ENCODE assay signal across 17 mouse cellular contexts in the genomic region with DNA sequence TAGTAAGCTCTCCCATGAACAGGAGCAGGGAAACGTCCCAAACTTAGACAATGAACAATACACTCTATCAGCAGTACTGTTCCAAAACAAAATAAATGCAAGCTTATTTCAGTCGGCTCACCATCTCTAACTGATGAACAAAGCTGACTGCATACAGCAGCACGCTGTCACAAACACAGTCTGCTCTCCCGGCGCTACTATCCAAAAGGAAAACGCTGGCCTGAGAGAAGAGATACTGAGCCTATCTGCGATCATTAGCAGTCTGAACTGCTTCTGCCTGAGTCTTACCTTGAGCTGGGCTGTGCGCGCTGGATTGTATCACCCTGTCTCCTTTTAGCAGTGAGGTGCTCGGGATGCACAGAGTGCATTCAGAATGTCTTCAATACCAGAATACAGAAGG.
A peak's percentile ranks its signal among the peaks of the same experiment; 100 is the strongest.
DNase-seq lines count a peak whose midpoint lies in the region; ATAC-seq and TF ChIP-seq lines count a peak whose summit lies in the region.
"Had no signal": no experiment of that assay in that cellular context is flagged by ENCODE, and none has a peak within 500 bp of the region (broad histone marks: within the 10 kb centered on the region; RNA-seq: fewer than 3 reads in every experiment).

No protein-coding gene starts in this region.

- no peaks in the 10 kb centered on the region for H3K9me3 ChIP-seq in forebrain, embryonic 13.5 days (replicated peaks)
- no peaks in the 10 kb centered on the region for H3K9me3 ChIP-seq in forebrain, embryonic 12.5 days
- no peaks in the 10 kb centered on the region for H3K9me3 ChIP-seq in hindbrain, embryonic 13.5 days
- no peaks in the 10 kb centered on the region for H3K9me3 ChIP-seq in hindbrain, embryonic 10.5 days
- H3K9me3 ChIP-seq in midbrain, embryonic 16.5 days (replicated peaks; ENCODE audit: control insufficient read depth, low read length, poor library complexity, severe bottlenecking) = no peaks in the 10 kb centered on the region
- no peaks in the 10 kb centered on the region for H3K9me3 ChIP-seq in midbrain, embryonic 10.5 days (replicated peaks)
- H3K9me3 ChIP-seq: embryonic facial prominence, embryonic 12.5 days; liver, embryonic 12.5 days; neural tube, embryonic 12.5 days had no signal

- no peak for TF ChIP-seq CTCF in kidney, adult 2 months (conservative IDR thresholded peaks at IDR 0.05; ENCODE audit: insufficient read depth, insufficient read length, low read depth, low read length)

- H3K9ac ChIP-seq in forebrain, embryonic 13.5 days = no peak overlapping the region
- no peak overlapping the region for H3K9ac ChIP-seq in forebrain, embryonic 12.5 days
- no peak overlapping the region for H3K9ac ChIP-seq in hindbrain, embryonic 13.5 days
- H3K9ac ChIP-seq in midbrain, embryonic 16.5 days (ENCODE audit: low read depth, low read length) = no peak overlapping the region
- H3K9ac ChIP-seq: embryonic facial prominence, embryonic 12.5 days; liver, embryonic 12.5 days; lung, embryonic 14.5 days; neural tube, embryonic 12.5 days had no signal

- WGBS in forebrain, embryonic 13.5 days = 67% methylated on average over 10 of the region's 10 CpGs
- 77% methylated on average over 10 of the region's 10 CpGs for WGBS in forebrain, embryonic 12.5 days
- WGBS in hindbrain, embryonic 13.5 days = 71% methylated on average over 10 of the region's 10 CpGs
- 88% methylated on average over 10 of the region's 10 CpGs for WGBS in hindbrain, embryonic 10.5 days
- WGBS in midbrain, embryonic 16.5 days = 72% methylated on average over 10 of the region's 10 CpGs
- 87% methylated on average over 10 of the region's 10 CpGs for WGBS in midbrain, embryonic 10.5 days
- 84% methylated on average over 10 of the region's 10 CpGs for WGBS in kidney, adult 2 months

- no peak overlapping the region for H3K4me2 ChIP-seq in forebrain, embryonic 13.5 days
- H3K4me2 ChIP-seq in forebrain, embryonic 12.5 days = no peak overlapping the region
- no peak overlapping the region for H3K4me2 ChIP-seq in hindbrain, embryonic 13.5 days
- H3K4me2 ChIP-seq in midbrain, embryonic 16.5 days (ENCODE audit: low read length) = peak overlapping the region; percentile 26; the same call in 1 of the 2 replicates
- H3K4me2 ChIP-seq: embryonic facial prominence, embryonic 12.5 days; liver, embryonic 12.5 days; lung, embryonic 14.5 days; neural tube, embryonic 12.5 days had no signal

- H3K27me3 ChIP-seq in forebrain, embryonic 13.5 days = no peaks in the 10 kb centered on the region
- H3K27me3 ChIP-seq in forebrain, embryonic 12.5 days = no peaks in the 10 kb centered on the region
- H3K27me3 ChIP-seq in hindbrain, embryonic 13.5 days = no peaks in the 10 kb centered on the region
- no peaks in the 10 kb centered on the region for H3K27me3 ChIP-seq in hindbrain, embryonic 10.5 days (ENCODE audit: insufficient read depth, poor library complexity, severe bottlenecking)
- H3K27me3 ChIP-seq in midbrain, embryonic 16.5 days (ENCODE audit: control insufficient read depth, insufficient read depth, low read depth, low read length) = no peaks in the 10 kb centered on the region
- H3K27me3 ChIP-seq in midbrain, embryonic 10.5 days (ENCODE audit: low read depth, poor library complexity, severe bottlenecking) = no peaks in the 10 kb centered on the region
- H3K27me3 ChIP-seq in kidney, adult 2 months (replicated peaks; ENCODE audit: control insufficient read depth, insufficient read depth, low read length) = no peaks in the 10 kb centered on the region
- H3K27me3 ChIP-seq: CH12.LX; embryonic facial prominence, embryonic 12.5 days; liver, embryonic 12.5 days; neural tube, embryonic 12.5 days had no signal

- no peak for DNase-seq in hindbrain, embryonic 10.5 days (ENCODE audit: low spot score)
- DNase-seq in midbrain, embryonic 10.5 days (ENCODE audit: low spot score) = no peak
- DNase-seq in kidney, adult 2 months = no peak
- DNase-seq in cerebellum, postnatal 36 days = no peak
- DNase-seq: cerebellum, adult 11 months; lung, postnatal 4 days; right cerebral cortex, postnatal 4 days; thymus, postnatal 25 days had no signal

- no peak for TF ChIP-seq POLR2A in kidney, adult 2 months (IDR thresholded peaks at IDR 0.05; ENCODE audit: low read depth, low read length)

- peaks cover 8% of the 10 kb centered on the region; the same call in 1 of the 2 replicates for H3K4me1 ChIP-seq in forebrain, embryonic 13.5 days
- H3K4me1 ChIP-seq in forebrain, embryonic 12.5 days = no peaks in the 10 kb centered on the region
- peaks cover 3% of the 10 kb centered on the region; the same call in 1 of the 2 replicates for H3K4me1 ChIP-seq in hindbrain, embryonic 13.5 days (replicated peaks)
- H3K4me1 ChIP-seq in hindbrain, embryonic 10.5 days (replicated peaks) = no peaks in the 10 kb centered on the region
- peaks cover 4% of the 10 kb centered on the region for H3K4me1 ChIP-seq in midbrain, embryonic 16.5 days (ENCODE audit: control insufficient read depth, insufficient read depth, low read length)
- no peaks in the 10 kb centered on the region for H3K4me1 ChIP-seq in midbrain, embryonic 10.5 days
- H3K4me1 ChIP-seq in kidney, adult 2 months (ENCODE audit: control insufficient read depth, insufficient read depth, low read length) = no peaks in the 10 kb centered on the region
- H3K4me1 ChIP-seq: embryonic facial prominence, embryonic 12.5 days; liver, embryonic 12.5 days; neural tube, embryonic 12.5 days had no signal

- no peaks in the 10 kb centered on the region for H3K36me3 ChIP-seq in forebrain, embryonic 13.5 days (ENCODE audit: poor library complexity, severe bottlenecking)
- H3K36me3 ChIP-seq in forebrain, embryonic 12.5 days (replicated peaks) = no peaks in the 10 kb centered on the region
- no peaks in the 10 kb centered on the region for H3K36me3 ChIP-seq in hindbrain, embryonic 13.5 days
- H3K36me3 ChIP-seq in hindbrain, embryonic 10.5 days = no peaks in the 10 kb centered on the region
- H3K36me3 ChIP-seq in midbrain, embryonic 16.5 days (ENCODE audit: control insufficient read depth, insufficient read depth, low read length) = no peaks in the 10 kb centered on the region
- no peaks in the 10 kb centered on the region for H3K36me3 ChIP-seq in midbrain, embryonic 10.5 days
- no peaks in the 10 kb centered on the region for H3K36me3 ChIP-seq in kidney, adult 2 months (ENCODE audit: control insufficient read depth, insufficient read depth, low read length)
- H3K36me3 ChIP-seq: embryonic facial prominence, embryonic 12.5 days; liver, embryonic 12.5 days; neural tube, embryonic 12.5 days had no signal

- peak; percentile 46 for ATAC-seq in forebrain, embryonic 13.5 days
- ATAC-seq in forebrain, embryonic 12.5 days (ENCODE audit: low FRiP score) = no peak
- 0 out of 2 replicates have a peak, but pooled peaks have one; percentile 43 for ATAC-seq in hindbrain, embryonic 13.5 days (ENCODE audit: low FRiP score)
- no peak for ATAC-seq in midbrain, embryonic 16.5 days
- ATAC-seq: liver, embryonic 12.5 days had no signal

- H3K27ac ChIP-seq in forebrain, embryonic 13.5 days = no peak overlapping the region
- no peak overlapping the region for H3K27ac ChIP-seq in forebrain, embryonic 12.5 days
- no peak overlapping the region; the same call in 1 of the 2 replicates for H3K27ac ChIP-seq in hindbrain, embryonic 13.5 days
- no peak overlapping the region for H3K27ac ChIP-seq in hindbrain, embryonic 10.5 days
- no peak overlapping the region for H3K27ac ChIP-seq in midbrain, embryonic 16.5 days (ENCODE audit: low read length)
- H3K27ac ChIP-seq in midbrain, embryonic 10.5 days (replicated peaks) = no peak overlapping the region
- no peak overlapping the region for H3K27ac ChIP-seq in kidney, adult 2 months (ENCODE audit: insufficient read depth, low read depth, low read length)
- H3K27ac ChIP-seq: embryonic facial prominence, embryonic 12.5 days; liver, embryonic 12.5 days; neural tube, embryonic 12.5 days had no signal

- no peak overlapping the region for H3K4me3 ChIP-seq in forebrain, embryonic 13.5 days
- H3K4me3 ChIP-seq in forebrain, embryonic 12.5 days (replicated peaks) = no peak overlapping the region
- no peak overlapping the region for H3K4me3 ChIP-seq in hindbrain, embryonic 13.5 days
- no peak overlapping the region for H3K4me3 ChIP-seq in hindbrain, embryonic 10.5 days
- no peak overlapping the region for H3K4me3 ChIP-seq in midbrain, embryonic 16.5 days (ENCODE audit: low read depth, low read length)
- no peak overlapping the region for H3K4me3 ChIP-seq in midbrain, embryonic 10.5 days
- no peak overlapping the region for H3K4me3 ChIP-seq in kidney, adult 2 months (ENCODE audit: insufficient read depth, low read depth, low read length)
- H3K4me3 ChIP-seq: embryonic facial prominence, embryonic 12.5 days; liver, embryonic 12.5 days; neural tube, embryonic 12.5 days had no signal

Comparison
In these comparisons a context has a peak if more than half of its experiments do, and no peak if none do; other contexts are left out.
1. ATAC-seq: peak in forebrain, embryonic 13.5 days (single experiment) and hindbrain, embryonic 13.5 days (single experiment); none in forebrain, embryonic 12.5 days (single experiment) and midbrain, embryonic 16.5 days (single experiment).